Mouse (Mus musculus) T-helper 2 cell (primary cell): ENCODE data around the gene Osbpl2.

Experiments
- in situ Hi-C: fragments of 300-600 bp; cut with MboI, MseI; formaldehyde crosslinking; loops from one replicate; pipeline ENCODE4 v1.15.1; 2025; ENCODE audit warnings: high pct_unique_total_duplicates

Osbpl2 gene

GRCm38 (mm10) chr2:180118661-180119438, at the start of gene Osbpl2:
Osbpl2 (plus strand) TSS chr2:180119306.
- in situ Hi-C loops, result loop anchor here (5.0 kb wide), 1 partner anchor 77 kb away; the partner anchor contains the start of genes Psma7 and Ss18l1

GRCm38 (mm10) chr2:180069770-180070480, 49.2 kb upstream of the Osbpl2 start:
- in situ Hi-C loops, result loop anchor here (5.0 kb wide), 1 partner anchor 43 kb away; no protein-coding TSS in a partner anchor

GRCm38 (mm10) chr2:180070481-180071453, 48.3 kb upstream of the Osbpl2 start, which contains the start of gene Mtg2:
Mtg2 (plus strand) TSS chr2:180070588.
- in situ Hi-C loops, result loop anchor here (5.0 kb wide), 1 partner anchor 43 kb away; no protein-coding TSS in a partner anchor

- in situ Hi-C loops, result loop anchor here (5.0 kb wide), 1 partner anchor 44 kb away; no protein-coding TSS in a partner anchor
Measured at GRCm38 (mm10) chr2:180071671-180072070, 47.4 kb upstream of the Osbpl2 start.

- in situ Hi-C loops, result loop anchor here (5.0 kb wide), 1 partner anchor 46 kb away; no protein-coding TSS in a partner anchor
Measured at GRCm38 (mm10) chr2:180072886-180073285, 46.2 kb upstream of the Osbpl2 start.

GRCm38 (mm10) chr2:180077622-180078021, 41.5 kb upstream of the Osbpl2 start:
- in situ Hi-C loops, result no loop called here

- in situ Hi-C loops, result no loop called here
Measured at GRCm38 (mm10) chr2:180080680-180081079, 38.4 kb upstream of the Osbpl2 start.

GRCm38 (mm10) chr2:180083063-180083462, 36.0 kb upstream of the Osbpl2 start:
- in situ Hi-C loops, result no loop called here

- in situ Hi-C loops, result no loop called here
Measured at GRCm38 (mm10) chr2:180084565-180084964, 34.5 kb upstream of the Osbpl2 start.

- in situ Hi-C loops, result no loop called here
Measured at GRCm38 (mm10) chr2:180085926-180086636, 33.0 kb upstream of the Osbpl2 start.

GRCm38 (mm10) chr2:180086637-180087027, 32.5 kb upstream of the Osbpl2 start:
- in situ Hi-C loops, result no loop called here

GRCm38 (mm10) chr2:180087472-180087871, 31.6 kb upstream of the Osbpl2 start:
- in situ Hi-C loops, result no loop called here

GRCm38 (mm10) chr2:180090285-180090684, 28.8 kb upstream of the Osbpl2 start:
- in situ Hi-C loops, result no loop called here

- in situ Hi-C loops, result no loop called here
Measured at GRCm38 (mm10) chr2:180095711-180096110, 23.4 kb upstream of the Osbpl2 start.

GRCm38 (mm10) chr2:180097585-180097984, 21.5 kb upstream of the Osbpl2 start:
- in situ Hi-C loops, result no loop called here

- in situ Hi-C loops, result no loop called here
Measured at GRCm38 (mm10) chr2:180098167-180098566, 20.9 kb upstream of the Osbpl2 start.

GRCm38 (mm10) chr2:180099529-180099928, 19.6 kb upstream of the Osbpl2 start:
- in situ Hi-C loops, result no loop called here

- in situ Hi-C loops, result no loop called here
Measured at GRCm38 (mm10) chr2:180103151-180103977, 15.7 kb upstream of the Osbpl2 start.

- in situ Hi-C loops, result no loop called here
Measured at GRCm38 (mm10) chr2:180103978-180104658, 15.0 kb upstream of the Osbpl2 start, which contains the start of gene Hrh3. Hrh3 (minus strand) TSS chr2:180104488.
